Mouse (Mus musculus) activated CD4-positive, CD25-positive, alpha-beta regulatory T cell (primary cell): ENCODE results near the gene Papolg. TPM values are rescaled to one million over a fixed set of nuclear protein-coding genes. Genes with fewer than 3 reads are reported as not detected.

Experiments
- polyA plus RNA-seq, 2 experiments: library from polyadenylated mRNA; unstranded; fragments of 100-300 nt; shearing (Covaris generic); gene quantifications; one replicate each; pipeline ENCODE4 v1.2.1; 2017

The Papolg gene
- 10 to 100 TPM; 31.0 to 43.4 TPM for polyA plus RNA-seq

GRCm38 (mm10) chr11:23895060-23895426 lies at the start of gene Papolg:
Gene Papolg, minus strand, starts transcription at chr11:23895253.

Other genes with a start within 250 kb of the Papolg start
- 10 to 100 TPM; 17.1 to 20.4 TPM for gene Pus10, start 229.6 kb downstream of the Papolg start, polyA plus RNA-seq
- 10 to 100 TPM; 23.3 to 31.1 TPM for gene Pex13, start 229.3 kb downstream of the Papolg start, polyA plus RNA-seq
- gene Rel, start 124.3 kb downstream of the Papolg start, polyA plus RNA-seq = 10 to 100 TPM; 16.2 to 23.7 TPM
- gene A830031A19Rik, start 179.8 kb upstream of the Papolg start, polyA plus RNA-seq = not detected
- gene Bcl11a, start 182.8 kb upstream of the Papolg start, polyA plus RNA-seq = 1 to 10 TPM in 1 of 2 experiments, under 1 TPM in 1; 0.41 to 1.1 TPM